Mouse (Mus musculus): ENCODE results near the gene Dennd4b.
"Not testable (repeated sequence)": the region's sequence is repeated elsewhere in the genome, so short reads cannot be mapped to it uniquely, and the experiment has no call there.

Dennd4b gene

DNA sequence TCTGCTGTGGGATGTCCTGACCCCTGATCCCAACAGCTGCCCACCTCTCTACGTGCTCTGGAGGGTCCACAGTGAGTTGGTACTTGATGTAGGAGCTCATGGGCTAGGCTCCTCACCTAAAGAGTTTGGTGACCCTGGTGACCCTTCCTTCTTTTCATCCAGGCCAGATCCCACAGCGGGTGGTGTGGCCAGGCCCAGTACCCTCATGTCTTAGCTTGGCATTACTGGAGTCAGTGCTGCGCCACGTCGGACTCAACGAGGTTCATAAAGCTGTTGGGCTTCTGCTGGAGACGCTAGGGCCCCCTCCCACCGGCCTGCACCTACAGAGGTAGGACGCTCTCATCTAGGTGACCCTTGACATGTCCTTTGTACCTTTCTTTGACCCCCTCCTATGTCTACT lies 14.2 kb downstream of the Dennd4b start:
- no peak for DNase-seq (ENCODE audit: low read depth)

DNA sequence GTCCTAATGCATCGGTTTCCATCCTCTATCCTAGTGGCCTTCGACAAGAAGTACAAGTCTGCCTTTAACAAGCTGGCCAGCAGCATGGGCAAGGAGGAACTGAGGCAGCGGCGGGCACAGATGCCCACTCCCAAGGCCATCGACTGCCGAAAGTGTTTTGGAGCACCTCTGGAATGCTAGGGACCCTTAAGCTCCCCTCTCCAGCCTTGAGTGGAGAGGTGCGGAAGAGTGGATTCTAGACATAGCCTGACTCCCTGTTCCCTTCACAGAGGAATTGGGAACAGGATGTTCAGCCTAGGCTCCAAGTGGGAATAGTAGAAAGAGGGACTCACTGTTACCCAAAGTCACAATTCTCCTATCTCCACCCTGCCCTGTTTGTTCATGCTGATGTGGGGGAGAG lies 14.8 kb downstream of the Dennd4b start:
- DNase-seq (ENCODE audit: low read depth), result no peak

DNA sequence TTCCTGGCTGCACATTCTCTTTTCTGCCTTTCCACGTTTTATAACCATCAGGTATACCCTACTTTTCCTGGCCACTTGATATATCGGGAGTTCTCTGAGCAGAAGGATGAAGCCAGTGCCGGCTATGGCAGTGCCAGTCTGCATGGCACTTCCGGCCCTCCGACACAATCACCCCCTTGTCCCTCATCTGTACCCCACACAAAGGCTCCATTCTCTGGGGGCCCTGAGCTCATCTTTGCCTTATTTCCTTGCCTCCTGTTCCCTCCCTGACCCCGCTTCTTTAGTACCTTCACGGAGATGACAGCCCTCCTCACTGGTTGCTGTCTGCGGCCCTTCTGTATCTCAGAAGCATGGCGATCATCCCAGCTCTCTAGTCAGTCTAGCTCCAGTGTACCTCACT lies 15.7 kb downstream of the Dennd4b start:
- no peak for DNase-seq (ENCODE audit: low read depth)

DNA sequence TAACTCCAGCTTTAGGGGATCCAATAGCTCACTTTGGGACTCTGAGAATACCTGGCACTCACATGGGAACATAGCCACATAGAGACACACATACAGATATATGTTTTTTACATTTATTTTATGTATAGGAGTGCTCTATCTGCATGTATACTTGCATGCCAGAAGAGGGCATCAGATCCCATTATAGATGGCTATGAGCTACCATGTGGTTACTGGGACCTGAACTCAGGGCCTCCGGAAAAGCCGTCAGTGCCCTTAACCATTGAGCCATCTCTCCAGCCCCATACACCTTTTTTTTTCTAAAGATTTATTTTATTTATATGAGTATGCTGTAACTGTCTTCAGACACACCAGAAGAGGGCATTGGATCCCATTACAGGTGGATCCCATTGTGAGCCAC lies 19.2 kb downstream of the Dennd4b start:
- DNase-seq (ENCODE audit: low read depth), result no peak

DNA sequence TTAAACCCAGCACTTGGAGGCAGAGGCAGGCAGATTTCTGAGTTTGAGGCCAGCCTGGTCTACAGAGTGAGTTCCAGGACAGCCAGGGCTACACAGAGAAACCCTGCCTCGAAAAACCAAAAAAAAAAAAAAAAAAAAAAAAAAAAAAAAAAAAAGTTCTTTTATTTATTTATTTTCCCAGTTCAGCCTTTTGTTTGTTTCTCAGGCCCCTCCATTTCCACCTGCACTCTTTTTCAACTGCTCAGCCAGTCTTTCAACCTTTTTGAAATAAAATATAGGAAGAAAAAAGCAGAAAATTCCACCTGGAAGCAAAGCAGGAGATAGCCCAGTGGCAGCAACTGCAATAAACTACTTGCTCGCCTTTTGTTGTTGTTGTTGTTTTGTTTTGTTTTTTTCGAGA lies 24.4 kb downstream of the Dennd4b start:
- not testable (repeated sequence) for DNase-seq (ENCODE audit: low read depth)

- peak; percentile 31 for DNase-seq (ENCODE audit: low read depth)
Observed at GRCm38 (mm10) chr3:90290602-90291001, 25.6 kb downstream of the Dennd4b start.

- no peak for DNase-seq (ENCODE audit: low read depth)
Observed at GRCm38 (mm10) chr3:90291982-90292344, 27.0 kb downstream of the Dennd4b start.

- DNase-seq (ENCODE audit: low read depth), result peak; percentile 100
Observed at GRCm38 (mm10) chr3:90292345-90293275, 27.6 kb downstream of the Dennd4b start, which contains the start of gene Gatad2b. Gene Gatad2b (plus strand): TSS chr3:90293178.

DNA sequence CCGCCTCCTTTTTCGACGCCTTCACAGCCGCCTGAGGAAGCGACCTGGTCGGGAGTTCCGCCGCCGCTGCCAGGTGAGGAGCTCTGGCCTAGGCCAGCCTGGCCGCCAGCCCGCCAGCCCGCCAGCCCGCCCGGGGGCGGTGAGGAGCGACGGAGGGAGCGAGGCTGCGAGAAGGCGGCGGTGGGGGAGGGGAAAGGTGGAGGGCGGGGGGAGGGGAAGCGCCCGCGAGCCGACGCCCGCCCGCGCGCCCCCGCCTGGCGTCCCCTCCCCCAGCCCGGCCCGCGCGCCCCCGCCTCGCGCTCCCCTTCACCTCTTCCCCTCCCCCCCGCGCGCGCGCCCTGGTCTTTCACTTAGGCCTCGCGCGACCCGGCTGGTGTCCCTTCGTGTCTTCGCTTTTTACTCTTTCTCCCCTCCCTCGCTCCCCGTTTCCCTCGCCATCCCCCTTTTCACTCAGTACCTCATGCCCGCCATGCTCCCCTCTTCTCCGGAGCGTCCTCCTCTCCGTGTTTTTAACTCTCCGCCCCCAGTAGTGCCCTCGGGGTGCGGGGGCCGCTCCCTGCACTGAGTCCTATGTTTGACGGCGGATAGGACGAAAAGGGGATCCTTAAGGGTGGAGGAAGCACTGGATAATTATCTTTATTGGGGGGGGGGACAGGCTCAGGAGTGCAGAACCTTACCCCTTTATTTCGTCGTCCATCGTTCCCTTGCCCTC lies 28.5 kb downstream of the Dennd4b start:
- DNase-seq (ENCODE audit: low read depth), result peak; percentile 77

DNA sequence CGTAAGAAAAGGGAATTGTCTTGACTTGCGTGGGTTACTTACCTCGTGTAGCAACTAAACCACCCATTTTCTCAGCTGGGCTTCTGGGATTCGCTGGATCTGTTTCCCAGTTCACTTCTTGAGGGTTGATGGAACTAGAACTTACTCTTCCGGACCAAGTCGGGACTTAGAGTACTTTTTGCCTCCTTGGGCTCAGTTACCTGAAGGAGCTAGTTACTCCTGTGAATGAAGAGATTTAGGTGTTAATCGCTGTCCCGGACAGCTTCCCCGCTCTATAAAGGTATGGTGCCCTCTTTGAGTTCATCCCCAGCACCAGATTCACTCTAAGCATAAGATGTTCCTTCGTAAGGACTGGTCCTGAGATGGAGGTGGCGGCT lies 29.1 kb downstream of the Dennd4b start:
- DNase-seq (ENCODE audit: low read depth), result peak; percentile 37

DNA sequence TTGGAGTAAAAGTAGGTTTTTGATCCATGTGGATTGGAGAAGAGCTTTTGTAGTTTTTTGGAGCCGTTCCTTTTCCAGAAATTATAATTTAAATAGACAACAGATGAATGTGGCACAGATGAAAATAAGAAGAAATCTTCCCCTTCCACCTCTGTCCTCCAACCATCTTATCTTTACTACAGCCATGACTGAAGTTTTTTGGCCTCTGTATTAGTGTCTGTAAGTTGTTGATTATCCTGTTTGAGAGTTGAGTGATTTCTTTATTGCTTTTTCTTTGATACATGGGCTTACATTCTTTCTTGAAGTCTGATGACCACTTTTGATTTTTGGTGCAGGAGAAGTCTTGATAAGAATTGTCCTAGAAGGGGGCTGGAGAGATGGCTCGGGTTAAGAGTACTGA lies 29.7 kb downstream of the Dennd4b start:
- DNase-seq (ENCODE audit: low read depth), result no peak

- DNase-seq (ENCODE audit: low read depth), result no peak
Observed at GRCm38 (mm10) chr3:90305801-90306200, 40.8 kb downstream of the Dennd4b start.

GRCm38 (mm10) chr3:90309589-90309988 lies 44.6 kb downstream of the Dennd4b start:
- DNase-seq (ENCODE audit: low read depth), result no peak

DNA sequence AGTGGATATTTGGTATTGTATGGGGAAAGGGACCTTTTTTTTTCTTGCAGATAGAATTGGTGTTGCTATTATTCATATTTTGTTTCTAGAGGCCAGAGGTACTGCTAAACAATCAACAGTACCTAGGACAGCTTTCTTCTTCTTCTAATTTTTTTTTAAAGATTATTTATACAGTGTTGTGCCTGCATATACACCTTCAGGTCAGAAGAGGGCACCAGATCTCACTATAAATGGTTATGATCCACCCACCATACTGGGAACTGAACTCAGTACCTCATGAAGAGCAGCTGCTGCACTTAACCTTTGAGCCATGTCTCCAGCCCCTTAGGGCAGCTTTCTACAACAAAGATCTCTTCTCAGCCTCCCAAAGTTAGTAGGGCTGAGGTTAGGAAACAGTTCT lies 48.4 kb downstream of the Dennd4b start:
- DNase-seq (ENCODE audit: low read depth), result peak; percentile 20

DNA sequence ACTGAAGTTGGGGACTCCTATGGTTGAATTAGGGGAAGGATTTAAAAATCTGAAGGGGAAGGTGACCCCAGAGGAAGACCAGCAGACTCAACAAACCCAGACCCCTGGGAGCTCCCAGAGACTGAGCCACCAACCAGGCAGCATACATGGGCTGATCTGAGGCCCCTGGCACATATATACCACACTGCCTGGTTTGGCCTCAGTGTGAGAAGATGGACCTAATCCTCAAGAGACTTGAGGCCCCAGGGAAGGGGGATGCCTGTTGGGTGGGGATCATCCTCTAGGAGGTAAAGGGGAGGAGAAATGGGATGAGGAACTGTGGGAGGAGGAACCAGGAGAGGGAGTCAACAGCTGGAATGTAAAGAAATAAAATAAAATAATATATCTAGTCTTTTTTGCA lies 49.3 kb downstream of the Dennd4b start:
- no peak for DNase-seq (ENCODE audit: low read depth)

GRCm38 (mm10) chr3:90322289-90322688 lies 57.3 kb downstream of the Dennd4b start:
- peak; percentile 25 for DNase-seq (ENCODE audit: low read depth)

GRCm38 (mm10) chr3:90323119-90323518 lies 58.1 kb downstream of the Dennd4b start:
- DNase-seq (ENCODE audit: low read depth), result peak; percentile 74

Data from NIH3T3 (cell line).